Mouse (Mus musculus) small intestine, adult 2 months (tissue): ENCODE results near the gene Timp4.

Experiments used
- CTCF ChIP-seq: fragments of 200-500 bp; IDR thresholded peaks from 2 replicates; pipeline ENCODE4 v1.5.1; 2012; ENCODE audit warnings: low read depth, mild to moderate bottlenecking, control low read depth, inconsistent platforms, low read length, moderate library complexity, mixed read lengths; ENCODE audit not compliant: insufficient replicate concordance, insufficient read length; ENCODE audit errors: extremely low read depth
- POLR2A ChIP-seq: fragments of 200-500 bp; IDR thresholded peaks from 2 replicates; pipeline ENCODE4 v1.6.1; 2012; ENCODE audit warnings: low read depth, mild to moderate bottlenecking, control low read depth, inconsistent platforms, low read length, moderate library complexity

GRCm38 (mm10) chr6:115221215-115221641, 30.8 kb downstream of the Timp4 start:
- TF ChIP-seq CTCF = no peak
- no peak for TF ChIP-seq POLR2A
